Mouse (Mus musculus) lung, postnatal 0 days (tissue): ENCODE results near the gene Alk.

ENCODE experiments used
- CTCF ChIP-seq: IDR thresholded peaks from 2 replicates; pipeline ENCODE4 v1.5.1; 2016; ENCODE audit warnings: antibody characterized with exemption, mild to moderate bottlenecking
- EP300 ChIP-seq: IDR thresholded peaks from 2 replicates; pipeline ENCODE4 v1.6.1; 2016; ENCODE audit warnings: antibody characterized with exemption, mild to moderate bottlenecking, control low read depth

DNA sequence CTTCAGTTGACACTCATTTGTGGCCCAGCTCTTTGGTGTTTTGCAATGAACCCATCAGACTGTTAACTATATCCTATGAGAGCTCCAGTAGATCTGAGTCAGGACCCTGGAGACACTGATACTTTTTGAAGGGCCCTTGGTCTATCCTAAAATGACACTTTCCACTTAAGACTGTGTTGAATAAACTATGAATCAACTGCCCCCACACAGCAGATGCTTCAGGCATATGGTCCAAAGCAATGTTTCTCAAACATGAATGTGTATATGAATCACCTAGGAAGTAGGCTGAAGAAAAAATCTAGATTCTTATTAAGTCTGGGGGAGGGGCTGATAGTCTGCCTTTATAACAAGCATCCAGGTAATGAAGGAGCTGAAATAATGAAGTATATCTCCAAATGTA lies 189.8 kb downstream of the Alk start:
- TF ChIP-seq EP300 = no peak
- no peak for TF ChIP-seq CTCF
